Mouse (Mus musculus): Measurements from ENCODE around the gene Ehbp1.

The Ehbp1 gene

DNA sequence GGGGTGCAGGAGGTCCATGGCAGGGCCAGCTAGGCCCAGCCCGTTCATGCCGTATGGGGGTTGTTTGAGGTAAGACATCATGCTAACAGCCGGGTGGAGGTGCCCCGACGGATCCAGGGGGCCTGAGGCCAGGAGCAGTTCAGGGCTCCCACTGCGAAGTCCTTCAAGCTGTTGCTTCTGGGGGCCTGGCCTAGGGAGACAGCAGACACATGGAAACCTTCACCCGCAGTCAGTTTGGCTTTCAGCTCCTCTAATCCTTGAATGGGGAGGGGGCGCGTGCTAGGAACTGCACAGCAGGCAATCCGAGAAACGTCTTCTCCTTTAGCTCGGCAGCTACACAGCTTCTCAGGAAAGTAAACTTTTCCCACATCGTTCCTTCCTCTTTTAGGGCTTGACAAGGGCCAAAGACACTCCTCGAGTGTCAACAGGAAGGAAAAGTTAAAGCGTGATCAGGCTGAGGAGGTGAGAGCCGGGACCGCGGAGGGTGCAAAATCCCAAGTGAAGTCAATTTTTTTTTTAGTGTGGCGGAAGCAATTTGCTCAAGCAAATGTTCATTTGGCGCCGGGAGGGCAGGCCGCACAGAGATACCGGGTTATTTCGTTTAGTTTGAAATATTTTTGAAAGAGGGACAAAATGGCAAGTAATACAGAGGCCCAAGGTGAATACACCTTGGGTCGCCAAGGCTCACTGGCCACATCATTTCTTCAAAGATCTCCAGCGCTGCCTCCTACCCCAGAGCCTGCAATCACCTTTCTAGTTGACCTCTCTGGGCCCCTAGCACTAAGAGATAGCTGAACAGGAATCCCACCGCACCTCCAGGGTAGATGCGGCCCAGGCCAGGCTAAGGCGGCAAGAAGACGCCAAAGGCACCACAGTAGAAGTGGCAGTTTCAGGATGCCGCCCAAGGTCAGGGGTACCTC, 342.4 kb downstream of the Ehbp1 start:
- DNase-seq: peak; percentile 2 to 9

DNA sequence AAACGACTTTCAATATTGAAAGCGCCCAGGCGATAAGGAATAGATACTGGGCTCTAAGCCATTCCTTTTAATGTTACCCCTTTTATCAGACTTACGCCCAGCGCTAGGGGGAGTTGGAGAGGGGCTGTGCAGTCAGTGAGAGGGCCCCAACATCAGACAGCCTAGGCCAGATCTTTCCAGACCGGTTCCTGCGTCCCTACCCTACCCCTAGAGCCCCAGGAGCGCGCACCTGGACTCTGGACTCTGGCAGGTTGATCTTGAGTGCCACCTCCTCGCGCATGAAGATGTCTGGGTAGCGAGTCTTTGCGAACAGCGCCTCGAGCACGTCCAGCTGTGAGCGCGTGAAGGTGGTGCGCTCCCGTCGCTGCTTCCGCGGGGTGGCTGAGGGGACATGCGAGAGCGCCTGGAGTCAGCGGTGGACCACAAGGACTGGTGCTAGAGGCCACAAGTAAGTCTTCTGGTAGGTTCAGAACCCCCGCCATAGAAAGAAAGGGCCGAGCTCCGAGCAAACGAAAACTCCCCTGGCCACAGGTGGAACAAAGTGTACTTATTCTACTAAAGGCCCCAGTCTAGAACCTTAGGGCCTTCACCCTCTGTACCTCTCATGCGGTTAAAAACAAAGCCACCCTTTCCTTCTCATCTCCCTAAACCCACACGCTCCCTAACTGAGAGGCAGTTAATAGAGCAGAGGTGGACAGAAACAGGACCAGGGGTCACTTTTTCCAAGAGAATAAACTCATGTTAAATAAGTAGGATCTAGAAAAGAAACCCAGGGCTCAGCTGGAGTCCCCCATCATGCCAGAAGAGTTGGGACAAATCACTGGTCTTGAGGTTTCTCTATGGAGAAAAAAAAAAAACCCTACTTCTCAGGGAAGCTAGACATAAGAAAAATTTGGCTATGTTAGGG, 343.7 kb downstream of the Ehbp1 start:
- no peak for DNase-seq

DNA sequence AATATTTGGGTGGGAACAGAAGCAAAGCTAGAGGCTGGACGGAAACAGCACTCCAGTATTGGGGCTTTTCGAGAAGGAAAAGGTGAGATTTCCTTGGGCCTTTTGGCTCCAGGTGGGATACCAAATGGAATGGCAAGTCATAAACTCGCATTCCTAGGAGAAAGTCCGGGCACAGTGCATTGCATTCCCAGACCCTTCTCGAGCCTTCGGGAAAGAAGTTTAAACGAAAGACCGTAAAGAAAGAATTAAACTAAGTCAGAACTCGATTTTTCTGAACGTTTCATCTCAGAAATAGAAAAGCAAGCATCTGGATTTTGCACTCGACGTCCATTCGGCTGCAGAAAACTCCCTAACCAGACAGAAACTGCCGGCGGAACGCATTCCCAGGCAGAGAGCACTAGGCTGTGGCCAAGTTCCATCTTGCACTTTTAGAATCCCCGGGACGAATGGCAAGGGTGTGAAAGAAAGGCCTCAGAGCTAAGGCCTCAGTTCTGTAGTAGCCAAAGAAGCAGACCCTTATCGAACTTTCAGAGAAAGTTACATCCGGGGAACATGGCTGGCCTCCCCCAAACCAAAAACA, 344.4 kb downstream of the Ehbp1 start:
- peak in 1 of 2 experiments; percentile 18 for DNase-seq

DNA sequence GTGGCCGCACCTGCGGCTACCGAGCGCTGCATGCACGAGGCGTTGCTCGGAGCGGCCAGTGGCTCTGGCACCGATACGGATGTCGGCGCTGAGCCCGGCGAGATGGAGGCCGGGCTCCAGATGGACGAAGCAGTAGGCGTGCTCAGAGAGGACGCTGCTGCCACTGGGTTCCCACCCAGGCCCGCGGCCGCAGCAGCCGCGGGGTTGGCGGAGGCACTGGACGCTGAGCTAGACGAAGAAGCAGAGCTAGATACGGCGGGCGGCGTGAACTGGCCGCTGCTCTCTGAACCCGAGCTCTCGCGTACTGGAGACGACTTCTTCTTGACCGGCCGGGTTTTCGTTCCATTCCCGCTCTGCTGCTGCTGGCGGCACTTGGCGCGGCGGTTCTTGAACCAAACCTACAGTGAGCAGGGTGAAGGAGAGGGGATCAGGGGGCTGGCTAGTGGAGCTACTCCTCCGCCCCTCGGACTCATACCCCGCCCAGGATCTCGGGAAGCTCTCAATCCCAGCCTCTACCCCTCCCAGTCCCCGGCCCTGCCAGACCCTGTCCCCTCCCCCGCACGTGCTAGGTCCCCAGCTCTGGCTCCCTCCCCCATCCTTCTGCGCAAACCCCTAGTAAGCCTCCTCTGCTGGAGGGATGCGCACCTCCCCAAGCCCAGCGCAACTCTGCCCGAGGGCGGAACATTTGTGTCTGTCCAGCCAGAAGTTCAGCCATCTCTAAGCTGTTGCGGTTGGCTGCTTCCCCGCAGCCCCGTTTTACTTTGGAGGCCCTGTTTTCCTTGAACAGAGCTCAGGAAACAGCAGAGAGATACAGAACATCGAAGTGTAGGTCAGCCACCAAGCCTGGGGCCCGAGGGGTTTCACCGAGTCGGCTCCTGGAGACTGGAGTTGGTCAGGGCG, 345.2 kb downstream of the Ehbp1 start:
- peak; percentile 3 to 33 for DNase-seq

DNA sequence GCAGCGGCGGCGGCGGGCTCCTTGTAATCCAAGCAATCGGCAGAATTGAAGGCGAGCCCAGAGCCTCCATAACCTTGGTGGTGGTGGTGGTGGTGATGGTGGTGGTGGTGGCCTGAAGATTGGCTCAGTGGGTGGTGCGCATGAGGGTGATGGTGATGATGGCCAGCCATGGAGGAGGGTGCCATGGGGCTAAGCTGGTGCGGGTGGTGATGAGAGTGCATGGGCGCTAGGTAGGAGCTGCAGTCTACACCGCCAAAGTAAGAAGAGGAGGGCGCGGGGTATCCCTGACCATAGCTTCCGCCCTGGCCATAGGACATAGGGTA, 345.8 kb downstream of the Ehbp1 start:
- DNase-seq: no peak

DNA sequence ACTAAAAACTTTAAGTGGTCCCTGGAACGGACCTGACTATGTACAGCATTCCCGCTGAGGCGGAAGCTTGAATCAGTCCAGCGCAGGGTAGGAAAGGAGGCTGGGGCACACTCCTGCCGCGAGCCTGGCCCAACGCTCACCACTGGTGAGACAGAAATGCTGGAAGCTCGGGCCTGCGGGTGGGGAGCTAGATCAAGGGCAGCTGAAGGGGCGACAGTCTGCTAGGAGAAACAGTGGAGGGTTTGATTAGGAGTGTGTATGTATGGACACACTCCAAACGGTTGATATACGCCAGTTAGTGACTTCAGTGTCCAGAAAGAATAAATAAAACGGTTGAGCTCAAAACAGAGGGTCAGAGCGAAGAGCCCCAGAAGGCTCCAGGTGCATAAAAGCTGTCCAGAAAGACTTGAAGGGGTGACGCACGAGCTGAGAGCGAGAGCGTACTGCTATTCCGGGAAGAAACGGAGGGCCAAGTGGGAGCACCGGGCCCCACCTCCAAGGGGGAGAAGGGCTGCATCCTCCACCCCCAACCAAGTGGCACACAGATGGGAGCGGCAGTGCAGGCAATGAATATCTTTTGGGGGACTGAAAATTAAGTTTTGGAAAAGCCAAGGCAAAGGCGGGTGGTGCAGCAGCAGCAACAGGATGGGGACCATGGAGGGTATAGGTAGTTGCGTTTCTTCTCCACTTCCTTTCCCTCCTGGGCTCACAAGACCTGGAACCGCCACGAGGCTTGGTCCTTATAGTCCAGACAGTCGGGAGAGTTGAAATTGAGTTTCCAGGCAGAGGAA, 346.4 kb downstream of the Ehbp1 start:
- peak in 1 of 2 experiments; percentile 7 for DNase-seq

DNA sequence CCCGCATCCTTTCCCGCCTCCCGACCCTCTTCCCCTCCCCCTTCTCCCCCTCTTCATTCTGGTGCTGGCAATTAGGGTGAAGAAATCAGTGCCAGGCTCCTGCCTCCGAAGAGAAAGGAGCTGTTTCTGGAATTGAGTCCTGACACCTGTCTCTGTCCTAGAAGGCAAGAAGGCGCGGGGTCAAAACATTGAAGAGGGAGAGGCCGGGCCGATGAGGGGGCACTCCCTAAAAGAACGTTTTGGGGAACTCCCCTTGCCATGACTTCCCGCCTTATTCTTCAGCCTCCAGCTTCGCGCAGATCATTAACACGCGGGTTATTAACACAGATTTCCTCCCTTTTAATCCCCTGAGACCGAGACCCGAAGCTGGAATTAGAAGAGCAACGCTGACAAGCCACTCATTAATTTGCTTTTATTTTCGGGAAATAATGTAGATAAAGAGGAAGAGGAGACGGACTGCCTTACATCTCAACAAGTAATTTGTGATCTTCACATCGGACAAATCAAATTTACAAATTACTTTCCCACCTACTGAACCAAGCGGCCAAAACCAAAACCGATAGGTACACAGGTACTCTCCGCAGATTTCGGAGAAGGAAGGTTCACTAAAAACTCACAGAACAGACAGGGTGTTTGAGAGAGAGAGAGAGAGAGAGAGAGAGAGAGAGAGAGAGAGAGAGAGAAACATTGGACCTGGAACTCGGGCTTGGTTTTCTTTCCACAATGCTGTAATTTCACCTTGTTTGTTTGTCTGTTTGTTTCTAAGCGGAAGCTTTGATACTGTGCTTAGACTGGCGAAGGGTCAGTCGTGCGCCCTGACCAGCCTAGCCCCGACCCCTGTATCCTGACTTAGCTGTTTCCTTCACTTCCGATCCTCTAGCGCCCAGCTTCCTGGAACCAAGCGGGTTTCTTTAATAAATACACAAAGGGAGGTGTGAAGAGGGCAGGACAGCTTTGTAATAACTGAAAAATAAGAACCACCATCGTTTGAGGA, 347.4 kb downstream of the Ehbp1 start:
- peak in 1 of 2 experiments; percentile 9 for DNase-seq

DNA sequence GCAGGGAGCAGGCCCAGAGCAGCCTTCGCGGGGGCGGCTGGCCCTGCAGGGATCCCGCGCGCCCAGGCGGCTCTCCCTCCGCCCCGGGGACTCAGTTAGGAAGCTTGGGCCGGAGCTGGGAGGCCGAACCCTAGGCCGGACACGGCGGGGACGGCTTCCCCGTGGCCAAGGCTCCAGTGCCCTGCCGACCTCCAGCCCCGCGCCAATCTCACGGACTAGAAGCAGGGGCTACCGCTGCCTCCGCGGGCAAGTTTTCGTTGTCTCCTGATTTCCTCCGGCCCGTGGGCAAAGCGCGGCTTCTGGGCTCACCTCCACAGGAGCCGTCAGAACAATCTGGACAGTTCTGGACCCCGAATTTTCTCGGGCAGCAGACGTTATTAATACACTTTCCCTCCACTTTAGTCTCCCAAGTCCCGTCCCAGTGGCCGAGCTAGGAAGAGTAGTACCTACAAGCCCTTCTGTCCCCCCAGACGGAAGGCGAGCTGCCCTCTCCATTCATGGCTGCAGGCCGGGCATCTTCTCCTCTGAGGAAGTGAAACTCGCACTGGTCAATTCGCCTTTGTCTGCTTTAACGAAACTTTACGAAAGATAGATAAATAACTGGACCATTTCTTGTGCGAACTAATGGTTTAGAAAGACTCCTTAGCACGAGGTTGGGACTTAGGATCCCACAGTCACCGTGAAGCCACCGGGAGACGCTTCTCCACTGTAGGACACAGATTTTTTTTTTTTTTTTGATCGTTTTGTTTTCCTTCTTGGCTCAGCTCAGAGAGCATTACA, 348.3 kb downstream of the Ehbp1 start:
- peak; percentile 2 to 33 for DNase-seq

DNA sequence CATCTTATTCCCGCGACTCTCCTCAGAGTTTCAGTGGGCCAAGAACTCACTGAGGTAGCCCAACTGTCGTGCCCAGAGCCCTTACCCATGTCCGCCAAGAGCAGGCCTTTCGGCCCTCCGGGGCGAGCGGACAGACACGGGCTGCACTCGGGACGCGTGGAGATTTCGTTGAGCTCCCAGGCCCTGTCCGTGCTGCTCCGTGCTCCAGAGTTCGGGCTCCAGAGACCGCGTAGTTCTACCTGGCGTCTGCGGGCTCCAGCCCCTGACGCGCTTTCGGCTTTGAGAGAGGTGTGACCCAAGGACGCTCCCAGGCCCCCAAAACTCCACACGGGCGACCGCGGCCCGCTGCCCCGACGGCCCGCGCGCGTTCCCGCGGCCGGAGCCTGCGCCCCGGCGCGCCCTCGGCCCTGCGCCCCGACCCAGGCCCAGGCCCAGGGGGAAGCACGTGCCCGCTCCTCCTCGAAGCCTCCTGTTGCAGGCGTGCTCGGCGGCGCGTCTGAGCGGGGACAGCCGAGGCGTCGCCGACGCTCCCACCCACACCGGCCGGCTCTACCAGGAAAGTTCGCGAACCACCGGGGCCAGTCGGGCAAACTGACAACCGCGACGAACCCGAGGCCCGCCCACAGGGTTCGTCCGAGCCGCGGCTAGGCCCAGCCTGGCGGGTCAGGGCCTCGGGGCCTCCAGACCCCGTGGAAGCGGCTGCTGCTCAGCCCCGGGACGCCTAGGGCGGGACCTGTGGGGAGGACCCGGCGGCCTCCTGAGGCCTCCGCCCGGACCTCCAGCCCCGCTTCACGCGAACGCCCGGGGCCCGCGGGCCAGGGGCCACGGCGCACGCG, 349.1 kb downstream of the Ehbp1 start:
- DNase-seq: peak in 1 of 2 experiments; percentile 11

DNA sequence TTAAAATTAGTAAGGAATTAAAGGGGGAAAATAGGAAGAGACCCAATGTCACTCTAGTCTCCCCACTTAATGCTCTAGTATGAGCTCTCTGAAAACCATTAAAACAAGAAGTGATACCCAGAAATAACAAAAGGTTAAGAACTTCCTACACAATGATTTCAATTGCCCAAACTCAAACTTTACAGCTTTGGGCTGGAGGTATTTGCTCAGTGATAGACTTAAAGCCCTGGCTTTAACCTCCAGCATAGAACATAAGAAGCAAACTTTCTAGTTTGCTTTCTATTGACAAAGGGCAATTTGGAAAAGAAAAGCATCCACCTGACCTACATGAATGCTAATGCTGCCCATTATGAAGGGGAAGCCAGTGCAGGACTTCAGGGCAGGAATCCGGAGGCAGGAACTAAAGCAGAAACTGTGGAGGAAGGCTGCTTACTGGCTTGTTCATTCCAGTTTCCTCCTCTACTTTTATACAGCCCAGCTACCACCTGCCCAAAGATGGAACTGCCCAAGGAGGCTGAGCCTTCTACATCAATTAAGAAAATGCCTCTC, 353.6 kb downstream of the Ehbp1 start:
- no peak for DNase-seq

DNA sequence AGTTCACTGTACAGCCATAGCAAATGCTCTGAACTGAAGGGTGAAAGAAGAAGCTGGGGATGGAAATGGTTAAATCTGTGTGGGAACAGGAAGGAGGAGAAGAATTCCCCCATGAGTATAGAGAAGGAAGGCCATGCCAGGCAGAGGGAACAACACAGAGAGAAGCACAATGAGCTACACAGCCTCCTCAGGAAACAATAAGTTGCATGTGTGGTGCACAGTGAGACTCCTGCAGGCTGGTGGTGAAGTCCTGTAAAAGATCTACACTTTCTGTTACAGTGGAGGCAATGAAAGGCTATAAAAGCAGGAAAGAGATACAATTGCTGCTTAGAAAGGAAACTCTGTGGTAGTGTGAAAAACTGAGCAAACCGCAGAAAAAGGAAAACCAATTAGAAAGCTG, 357.0 kb downstream of the Ehbp1 start:
- no peak for DNase-seq

DNA sequence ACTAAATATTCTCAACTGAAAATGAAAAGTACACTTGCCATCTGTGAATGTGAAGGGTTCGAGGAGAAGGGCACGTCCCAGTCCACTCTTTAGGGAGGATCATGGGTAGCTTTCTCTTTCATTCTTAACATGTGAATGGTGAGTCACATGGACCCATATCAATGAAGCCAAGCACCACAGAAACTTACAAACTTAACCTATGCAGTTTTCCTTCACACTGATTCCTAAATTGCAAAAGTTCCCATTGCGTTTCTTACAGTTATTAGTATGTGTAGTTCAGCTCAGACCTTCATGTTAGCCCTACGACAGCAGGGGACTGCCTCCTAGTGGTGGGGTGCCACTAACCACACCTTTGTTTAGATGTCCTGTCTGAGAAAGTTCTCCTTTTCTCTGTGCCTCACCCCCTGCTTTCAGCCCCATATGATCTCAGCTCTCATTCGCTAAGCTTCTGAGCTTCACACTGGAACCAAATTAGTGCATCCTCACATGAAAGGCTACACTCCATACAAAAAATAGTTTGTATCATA, 368.0 kb downstream of the Ehbp1 start:
- no peak for DNase-seq

DNA sequence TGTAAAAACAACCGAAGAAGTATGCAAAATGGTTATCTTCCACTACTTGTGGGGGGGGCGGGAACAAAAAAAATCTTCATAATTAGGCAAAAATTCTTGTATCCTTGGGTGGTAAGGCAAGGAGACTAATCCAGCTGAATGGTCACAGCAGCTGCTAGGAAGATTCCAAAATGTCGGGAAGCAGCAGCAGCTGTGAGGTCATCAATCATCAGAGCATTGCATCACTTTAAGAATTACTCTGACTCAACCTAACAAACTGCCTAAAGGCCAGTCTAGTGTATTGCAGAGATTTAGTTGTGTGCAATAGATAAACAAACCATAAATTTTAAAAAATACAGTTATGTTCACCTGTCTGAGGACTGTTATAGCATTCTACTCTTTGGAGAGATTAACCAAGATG, 368.5 kb downstream of the Ehbp1 start:
- no peak for DNase-seq

DNA sequence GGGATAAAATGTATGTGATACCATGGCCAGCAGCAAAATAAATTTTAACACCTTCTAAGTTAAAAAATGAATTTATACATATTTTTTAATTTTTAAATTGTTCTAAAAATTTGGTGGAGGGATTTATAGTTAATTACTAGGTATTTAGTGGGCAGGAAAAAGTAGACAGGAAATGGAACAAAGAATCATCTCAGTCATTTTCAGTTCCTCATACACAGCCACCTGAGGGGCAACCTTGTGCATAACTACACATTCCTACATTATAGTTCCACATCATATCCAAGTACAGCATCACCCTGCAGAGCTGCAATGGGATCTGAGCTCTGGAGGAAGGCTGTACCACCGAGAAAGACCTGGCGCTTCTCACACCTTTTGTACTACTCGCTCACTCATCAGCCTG, 373.2 kb downstream of the Ehbp1 start:
- DNase-seq: no peak
